Mouse (Mus musculus) forebrain, embryonic 11.5 days (tissue): ENCODE data around the gene Fggy. TPM values are rescaled to one million over a fixed set of nuclear protein-coding genes. Genes with fewer than 3 reads are reported as not detected.

Experiments used
- ATAC-seq: fragments of 200-750 bp; cut with Nextera tagmentation; replicated peaks from 2 replicates; pipeline ENCODE4 v1.8.0; 2017; ENCODE audit warnings: moderate TSS enrichment; ENCODE audit not compliant: low FRiP score
- DNase-seq: peaks from one replicate; pipeline ENCODE4 v3.0.0-alpha.2; 2017; ENCODE audit warnings: low spot score
- H3K27ac ChIP-seq: fragments of 300-500 bp; sonication (generic); 2 replicates; pipeline ENCODE4 v1.5.1; 2014; ENCODE audit warnings: low read depth, low read length
- H3K27me3 ChIP-seq: fragments of 300-500 bp; sonication (generic); 2 replicates; pipeline ENCODE4 v1.6.1; 2014; ENCODE audit warnings: mild to moderate bottlenecking, low read length, mixed read lengths; ENCODE audit not compliant: control insufficient read depth, insufficient read depth
- H3K36me3 ChIP-seq: fragments of 300-500 bp; sonication (generic); 2 replicates; pipeline ENCODE4 v1.6.1; 2014; ENCODE audit warnings: mild to moderate bottlenecking, low read length, moderate library complexity, mixed read lengths; ENCODE audit not compliant: control insufficient read depth, insufficient read depth
- H3K4me1 ChIP-seq: fragments of 300-500 bp; sonication (generic); replicated peaks from 2 replicates; pipeline ENCODE4 v1.6.1; 2014; ENCODE audit warnings: low read length, mixed read lengths; ENCODE audit not compliant: control insufficient read depth, insufficient read depth
- H3K4me2 ChIP-seq: fragments of 300-500 bp; sonication (generic); 2 replicates; pipeline ENCODE4 v1.6.1; 2014; ENCODE audit warnings: low read depth, mild to moderate bottlenecking, low read length, moderate library complexity, mixed read lengths; ENCODE audit not compliant: severe bottlenecking
- H3K4me3 ChIP-seq: fragments of 300-500 bp; sonication (generic); 2 replicates; pipeline ENCODE4 v1.5.1; 2014; ENCODE audit warnings: low read depth, low read length
- H3K9ac ChIP-seq: fragments of 300-500 bp; sonication (generic); 2 replicates; pipeline ENCODE4 v1.6.1; 2014; ENCODE audit warnings: low read length
- H3K9me3 ChIP-seq: fragments of 300-500 bp; sonication (generic); 2 replicates; pipeline ENCODE4 v1.6.1; 2016; ENCODE audit warnings: low read length, mixed read lengths; ENCODE audit not compliant: control insufficient read depth
- WGBS: fragments of 180-500 bp; shearing (Covaris S2); extraction: QIAGEN DNeasy Blood & Tissue Kit; methylation state at CpG from one replicate; pipeline ENCODE4 v1.1.7; 2014; 5-methylcytosine and 5-hydroxymethylcytosine counted together
- polyA plus RNA-seq: library from polyadenylated mRNA; unstranded; fragments of >200 nt; fragmentation: Nextera tagmentation; extraction: Ambion mirVana; gene quantifications from 2 replicates; pipeline ENCODE4 v1.2.1, GENCODE M21; 2014

The Fggy gene
- polyA plus RNA-seq, 1 experiment from 2014 or later: 7.7 TPM

- no peak overlapping the region for H3K4me2 ChIP-seq
- no peaks in the 10 kb centered on the region for H3K36me3 ChIP-seq
- H3K4me1 ChIP-seq: no peaks in the 10 kb centered on the region
- H3K9me3 ChIP-seq: no peaks in the 10 kb centered on the region
- no peaks in the 10 kb centered on the region for H3K27me3 ChIP-seq
- DNase-seq (no peak), ATAC-seq (no peak)
- H3K27ac ChIP-seq: no peak overlapping the region
- H3K4me3 ChIP-seq: no peak overlapping the region
- WGBS: 88% methylated on average over 1 of the region's 1 CpGs
- H3K9ac ChIP-seq: no peak overlapping the region
Measured at GRCm38 (mm10) chr4:95672039-95672438, 114.7 kb downstream of the Fggy start.

- Histone ChIP-seq H3K4me1 (no peaks in the 10 kb centered on the region), H3K4me2 (no peak overlapping the region), H3K27ac (no peak overlapping the region), H3K4me3 (no peak overlapping the region), H3K27me3 (no peaks in the 10 kb centered on the region), H3K36me3 (no peaks in the 10 kb centered on the region), H3K9ac (no peak overlapping the region), H3K9me3 (no peaks in the 10 kb centered on the region)
- ATAC-seq: no peak
- 94% methylated on average over 2 of the region's 2 CpGs for WGBS
- DNase-seq: no peak
Measured at GRCm38 (mm10) chr4:95676390-95676789, 119.1 kb downstream of the Fggy start.

DNA sequence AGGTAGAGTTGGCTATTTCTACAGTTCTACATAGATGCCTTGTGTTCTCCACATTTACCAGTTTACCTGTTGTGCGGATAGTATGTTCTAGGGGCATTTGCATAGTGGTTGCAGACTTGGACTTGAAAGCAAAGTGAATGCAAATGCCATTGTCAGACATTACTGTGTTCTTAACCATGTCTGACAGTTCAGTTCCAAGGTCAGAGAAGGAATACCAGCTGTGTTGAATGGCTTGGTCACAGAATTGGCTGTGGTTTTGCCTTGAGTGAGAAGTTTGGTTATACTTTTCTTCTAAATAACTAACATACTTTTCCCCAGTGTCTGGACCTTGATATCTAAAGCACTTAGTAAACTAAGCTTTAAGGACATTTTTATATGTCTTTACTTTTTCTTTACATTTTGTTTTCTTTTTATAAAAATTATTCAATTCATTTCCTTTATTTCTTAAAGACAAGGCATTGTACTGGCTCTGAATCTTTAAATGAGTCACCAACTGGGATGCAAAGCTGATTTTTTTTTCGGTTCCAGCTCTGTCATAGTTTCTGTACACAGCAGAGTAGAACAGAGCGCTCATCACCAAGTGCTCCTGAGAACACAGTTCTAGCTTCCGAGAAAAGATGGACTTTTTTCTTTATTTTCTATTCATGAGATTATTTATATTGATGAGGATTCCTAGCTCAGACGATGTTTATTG lies 123.6 kb downstream of the Fggy start:
- no peaks in the 10 kb centered on the region for H3K27me3 ChIP-seq
- DNase-seq (no peak), ATAC-seq (no peak)
- H3K9me3 ChIP-seq: no peaks in the 10 kb centered on the region
- no peak overlapping the region for H3K4me3 ChIP-seq
- H3K4me1 ChIP-seq: peaks cover 8% of the 10 kb centered on the region
- WGBS: 89% methylated on average over 5 of the region's 5 CpGs
- no peak overlapping the region for H3K9ac ChIP-seq
- no peaks in the 10 kb centered on the region for H3K36me3 ChIP-seq
- H3K4me2 ChIP-seq: no peak overlapping the region
- H3K27ac ChIP-seq: no peak overlapping the region

GRCm38 (mm10) chr4:95684522-95685080 lies 127.3 kb downstream of the Fggy start:
- no peaks in the 10 kb centered on the region for H3K36me3 ChIP-seq
- peak overlapping the region; percentile 77 for H3K27ac ChIP-seq
- no peaks in the 10 kb centered on the region for H3K27me3 ChIP-seq
- no peak overlapping the region for H3K4me2 ChIP-seq
- no peak overlapping the region for H3K4me3 ChIP-seq
- H3K9me3 ChIP-seq: no peaks in the 10 kb centered on the region
- 4% methylated on average over 4 of the region's 4 CpGs for WGBS
- peaks cover 8% of the 10 kb centered on the region for H3K4me1 ChIP-seq
- ATAC-seq (peak; percentile 98), DNase-seq (peak; percentile 78)
- no peak overlapping the region for H3K9ac ChIP-seq

- Histone ChIP-seq H3K27ac (no peak overlapping the region), H3K4me3 (no peak overlapping the region), H3K4me2 (no peak overlapping the region), H3K27me3 (no peaks in the 10 kb centered on the region), H3K36me3 (no peaks in the 10 kb centered on the region), H3K9ac (no peak overlapping the region), H3K4me1 (peaks cover 8% of the 10 kb centered on the region), H3K9me3 (no peaks in the 10 kb centered on the region)
- 88% methylated on average over 2 of the region's 2 CpGs for WGBS
- DNase-seq (no peak), ATAC-seq (no peak)
Measured at GRCm38 (mm10) chr4:95686775-95687174, 129.5 kb downstream of the Fggy start.

DNA sequence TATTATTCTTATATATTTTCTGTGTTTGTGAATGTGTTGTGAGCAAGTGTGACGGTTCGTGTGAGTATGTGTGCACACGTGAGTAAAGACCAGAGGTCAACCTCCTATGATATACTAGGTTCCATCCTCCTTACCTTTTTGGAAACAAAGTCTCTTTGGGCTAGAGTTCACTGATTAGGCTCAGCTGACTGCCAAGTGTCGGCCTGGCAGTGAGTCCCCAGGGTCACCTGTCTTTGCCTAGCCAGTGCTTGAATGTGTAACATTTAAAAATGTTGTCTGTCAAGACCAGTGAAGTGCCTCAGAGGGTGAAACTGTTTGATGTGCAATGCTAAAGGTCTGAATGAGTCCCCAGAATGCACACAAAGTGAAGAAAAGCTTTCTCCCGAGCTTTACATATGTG lies 130.0 kb downstream of the Fggy start:
- 90% methylated on average over 5 of the region's 5 CpGs for WGBS

GRCm38 (mm10) chr4:95688159-95688558 lies 130.9 kb downstream of the Fggy start:
- ATAC-seq (no peak), DNase-seq (no peak)
- H3K4me2 ChIP-seq: no peak overlapping the region
- H3K9ac ChIP-seq: no peak overlapping the region
- no peak overlapping the region for H3K27ac ChIP-seq
- H3K4me3 ChIP-seq: no peak overlapping the region
- 89% methylated on average over 4 of the region's 4 CpGs for WGBS
- no peaks in the 10 kb centered on the region for H3K36me3 ChIP-seq
- no peaks in the 10 kb centered on the region for H3K9me3 ChIP-seq
- peaks cover 8% of the 10 kb centered on the region for H3K4me1 ChIP-seq
- no peaks in the 10 kb centered on the region for H3K27me3 ChIP-seq

More for the DNA sequence above, 130.0 kb downstream of the Fggy start:
- Histone ChIP-seq H3K4me1 (peaks cover 8% of the 10 kb centered on the region), H3K27me3 (no peaks in the 10 kb centered on the region), H3K4me2 (no peak overlapping the region), H3K36me3 (no peaks in the 10 kb centered on the region), H3K9me3 (no peaks in the 10 kb centered on the region), H3K4me3 (no peak overlapping the region), H3K9ac (no peak overlapping the region), H3K27ac (no peak overlapping the region)
- ATAC-seq: no peak
- no peak for DNase-seq

DNA sequence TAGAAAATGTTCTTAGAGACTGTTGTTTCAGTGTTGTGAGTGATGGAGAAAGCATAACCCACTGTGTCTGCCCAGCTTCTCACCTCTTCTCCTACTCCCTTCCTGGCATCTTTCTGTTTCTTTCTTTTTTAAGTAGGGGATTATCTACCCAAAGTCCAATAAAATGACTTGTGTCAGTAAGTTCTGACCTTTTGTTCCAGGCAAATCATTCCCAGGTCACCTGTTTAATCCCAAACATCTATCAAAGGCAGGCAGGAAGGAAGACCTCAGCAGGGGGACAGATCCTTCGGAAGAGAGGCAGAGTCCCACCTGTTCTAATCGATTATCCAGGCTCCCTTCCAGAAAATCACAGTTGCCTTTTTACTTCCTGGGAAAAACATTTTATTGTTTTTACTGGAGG lies 143.1 kb downstream of the Fggy start:
- H3K27me3 ChIP-seq: no peaks in the 10 kb centered on the region
- H3K9me3 ChIP-seq: no peaks in the 10 kb centered on the region
- no peak overlapping the region for H3K4me2 ChIP-seq
- no peaks in the 10 kb centered on the region for H3K36me3 ChIP-seq
- 31% methylated on average over 2 of the region's 2 CpGs for WGBS
- no peaks in the 10 kb centered on the region for H3K4me1 ChIP-seq
- no peak overlapping the region for H3K4me3 ChIP-seq
- ATAC-seq (no peak), DNase-seq (no peak)
- no peak overlapping the region for H3K27ac ChIP-seq
- H3K9ac ChIP-seq: no peak overlapping the region
